21 mouse cellular contexts compared by ENCODE assay signal in genomic region chr2:180705975-180706374, GRCm38 (mm10). TPM values are rescaled to one million over a fixed set of nuclear protein-coding genes. Genes with fewer than 3 reads are reported as not detected.
A peak's percentile ranks its signal among the peaks of the same experiment; 100 is the strongest.
DNase-seq lines count a peak whose midpoint lies in the region; ATAC-seq and TF ChIP-seq lines count a peak whose summit lies in the region.
"Had no signal": no experiment of that assay in that cellular context is flagged by ENCODE, and none has a peak within 500 bp of the region (broad histone marks: within the 10 kb centered on the region; RNA-seq: fewer than 3 reads in every experiment).

No protein-coding gene starts in this region.

- H3K9me3 ChIP-seq in liver, embryonic 12.5 days (replicated peaks), result no peaks in the 10 kb centered on the region
- no peaks in the 10 kb centered on the region for H3K9me3 ChIP-seq in E14TG2a.4 (ENCODE audit: low read length)
- H3K9me3 ChIP-seq in hindbrain, embryonic 10.5 days, result no peaks in the 10 kb centered on the region
- H3K9me3 ChIP-seq: G1E; hindbrain, embryonic 15.5 days; limb, embryonic 13.5 days; neural tube, embryonic 15.5 days had no signal

- no peak for ATAC-seq in liver, embryonic 12.5 days

- H3K27ac ChIP-seq in liver, embryonic 12.5 days, result peak overlapping the region; percentile 95; the same call in 1 of the 2 replicates
- H3K27ac ChIP-seq in hindbrain, embryonic 10.5 days, result no peak overlapping the region
- H3K27ac ChIP-seq: hindbrain, embryonic 15.5 days; limb, embryonic 13.5 days; neural tube, embryonic 15.5 days had no signal

- peak; percentile 32 for TF ChIP-seq CTCF in E14TG2a.4 (conservative IDR thresholded peaks at IDR 0.05; ENCODE audit: low read length)

- H3K27me3 ChIP-seq in liver, embryonic 12.5 days (replicated peaks), result no peaks in the 10 kb centered on the region
- no peaks in the 10 kb centered on the region for H3K27me3 ChIP-seq in E14TG2a.4 (ENCODE audit: insufficient read depth, low read length)
- no peaks in the 10 kb centered on the region for H3K27me3 ChIP-seq in hindbrain, embryonic 10.5 days (ENCODE audit: insufficient read depth, poor library complexity, severe bottlenecking)
- H3K27me3 ChIP-seq: hindbrain, embryonic 15.5 days; limb, embryonic 13.5 days; neural tube, embryonic 15.5 days had no signal

- peaks cover 28% of the 10 kb centered on the region for H3K36me3 ChIP-seq in liver, embryonic 12.5 days
- peaks cover 56% of the 10 kb centered on the region for H3K36me3 ChIP-seq in E14TG2a.4 (ENCODE audit: insufficient read depth, low read length)
- H3K36me3 ChIP-seq in hindbrain, embryonic 10.5 days, result peaks cover 35% of the 10 kb centered on the region
- H3K36me3 ChIP-seq: hindbrain, embryonic 15.5 days; neural tube, embryonic 15.5 days had no signal

- H3K4me1 ChIP-seq in liver, embryonic 12.5 days, result peaks cover 68% of the 10 kb centered on the region
- peaks cover 60% of the 10 kb centered on the region for H3K4me1 ChIP-seq in E14TG2a.4 (replicated peaks; ENCODE audit: low read depth, low read length)
- peaks cover 31% of the 10 kb centered on the region for H3K4me1 ChIP-seq in hindbrain, embryonic 10.5 days (replicated peaks)

- WGBS in liver, embryonic 12.5 days (ENCODE audit: insufficient replicate concordance), result 84% methylated on average over 5 of the region's 5 CpGs
- 92% methylated on average over 5 of the region's 5 CpGs for WGBS in hindbrain, embryonic 10.5 days

- no peak for DNase-seq in liver
- DNase-seq in 416B (ENCODE audit: low read depth), result peak; percentile 63
- peak; percentile 81 for DNase-seq in ZHBTc4 (ENCODE audit: low read depth, low spot score)
- no peak for DNase-seq in spleen, postnatal 14 days (ENCODE audit: low spot score in 2 of 2)
- DNase-seq in adrenal gland, postnatal 10 days, result no peak
- no peak for DNase-seq in hindbrain, embryonic 10.5 days (ENCODE audit: low spot score)
- DNase-seq: adrenal gland, postnatal 36 days; cerebellum, postnatal 10 days; gastrocnemius, postnatal 10 days; heart, postnatal 14 days; kidney, adult 18-20 months; kidney, postnatal 25 days; lung, postnatal 10 days; right cerebral cortex, postnatal 4 days had no signal

- no peak overlapping the region for H3K9ac ChIP-seq in liver, embryonic 12.5 days
- H3K9ac ChIP-seq: hindbrain, embryonic 15.5 days; limb, embryonic 13.5 days; neural tube, embryonic 15.5 days had no signal

- no peak overlapping the region for H3K4me2 ChIP-seq in liver, embryonic 12.5 days
- H3K4me2 ChIP-seq: hindbrain, embryonic 15.5 days; limb, embryonic 13.5 days; neural tube, embryonic 15.5 days had no signal

- no peak overlapping the region for H3K4me3 ChIP-seq in liver, embryonic 12.5 days
- H3K4me3 ChIP-seq in E14TG2a.4 (replicated peaks; ENCODE audit: low read length), result peak overlapping the region; percentile 99
- no peak overlapping the region for H3K4me3 ChIP-seq in hindbrain, embryonic 10.5 days
- H3K4me3 ChIP-seq: hindbrain, embryonic 15.5 days; limb, embryonic 13.5 days; myocyte; neural tube, embryonic 15.5 days had no signal

RNA-seq across cellular contexts. Expression of gene Dido1, which starts 3.8 kb away (rescaled TPM):
- polyA plus RNA-seq in liver, embryonic 12.5 days (2016; fragmentation: Nextera tagmentation; extraction: Ambion mirVana), result 20.6 and 21.5 TPM in 2 replicates
- total RNA-seq in adrenal gland, postnatal 10 days (2021), result 10 to 100 TPM; 41.1 to 55.9 TPM
- polyA plus RNA-seq in hindbrain, embryonic 10.5 days (2016; fragmentation: Nextera tagmentation; extraction: Ambion mirVana), result 31.9 and 33.3 TPM in 2 replicates

RNA-seq across cellular contexts. Expression of gene Gid8, which starts 3.9 kb away (rescaled TPM):
- polyA plus RNA-seq in liver, embryonic 12.5 days (2016; fragmentation: Nextera tagmentation; extraction: Ambion mirVana), result 102 and 111 TPM in 2 replicates
- 10 to 100 TPM; 61.8 to 71.6 TPM for total RNA-seq in adrenal gland, postnatal 10 days (2021)
- polyA plus RNA-seq in hindbrain, embryonic 10.5 days (2016; fragmentation: Nextera tagmentation; extraction: Ambion mirVana), result 50.0 and 50.8 TPM in 2 replicates

RNA-seq across cellular contexts. Expression of gene Slc17a9, which starts 19.1 kb away (rescaled TPM):
- 4.3 and 4.9 TPM in 2 replicates for polyA plus RNA-seq in liver, embryonic 12.5 days (2016; fragmentation: Nextera tagmentation; extraction: Ambion mirVana)
- total RNA-seq in adrenal gland, postnatal 10 days (2021), result 1 to 10 TPM; 1.6 to 2.2 TPM
- 0.25 and 0.54 TPM in 2 replicates for polyA plus RNA-seq in hindbrain, embryonic 10.5 days (2016; fragmentation: Nextera tagmentation; extraction: Ambion mirVana)

Comparison
In these comparisons a context has a peak if more than half of its experiments do, and no peak if none do; other contexts are left out.
1. DNase-seq: peak in 416B (single experiment) and ZHBTc4 (single experiment); none in liver (single experiment), spleen, postnatal 14 days (0 of 2), adrenal gland, postnatal 10 days (single experiment) and hindbrain, embryonic 10.5 days (single experiment).